Mouse (Mus musculus) heart, embryonic 16.5 days (tissue): ENCODE data around the gene Tcf19. TPM values are rescaled to one million over a fixed set of nuclear protein-coding genes. Genes with fewer than 3 reads are reported as not detected.

Experiments
- ATAC-seq: fragments of 200-750 bp; cut with Nextera tagmentation; replicated peaks from 2 replicates; pipeline ENCODE4 v1.8.0; 2017; ENCODE audit warnings: moderate number of reproducible peaks; ENCODE audit not compliant: insufficient read depth, low FRiP score; ENCODE audit errors: extremely low read depth
- H3K27ac ChIP-seq: fragments of 300-500 bp; sonication (generic); 2 replicates; pipeline ENCODE4 v1.5.1; 2014; ENCODE audit warnings: mild to moderate bottlenecking, low read length, control low read depth, moderate library complexity
- H3K27me3 ChIP-seq: fragments of 300-500 bp; sonication (generic); 2 replicates; pipeline ENCODE4 v1.6.1; 2014; ENCODE audit warnings: low read length, mixed read lengths; ENCODE audit not compliant: control insufficient read depth, insufficient read depth
- H3K36me3 ChIP-seq: fragments of 300-500 bp; sonication (generic); 2 replicates; pipeline ENCODE4 v1.6.1; 2014; ENCODE audit not compliant: control insufficient read depth, insufficient read depth
- H3K4me1 ChIP-seq: fragments of 300-500 bp; sonication (generic); 2 replicates; pipeline ENCODE4 v1.6.1; 2014; ENCODE audit warnings: low read length, mixed read lengths; ENCODE audit not compliant: control insufficient read depth, insufficient read depth
- H3K4me2 ChIP-seq: fragments of 300-500 bp; sonication (generic); 2 replicates; pipeline ENCODE4 v1.6.1; 2014; ENCODE audit warnings: low read depth, mild to moderate bottlenecking, control low read depth, low read length
- H3K4me3 ChIP-seq: fragments of 300-500 bp; sonication (generic); 2 replicates; pipeline ENCODE4 v1.5.1; 2014; ENCODE audit warnings: mild to moderate bottlenecking, control low read depth, low read length
- H3K9ac ChIP-seq: fragments of 300-500 bp; sonication (generic); 2 replicates; pipeline ENCODE4 v1.6.1; 2014; ENCODE audit warnings: low read length, control low read depth
- H3K9me3 ChIP-seq: fragments of 300-500 bp; sonication (generic); replicated peaks from 2 replicates; pipeline ENCODE4 v1.6.1; 2016; ENCODE audit warnings: low read length; ENCODE audit not compliant: control insufficient read depth
- WGBS: fragments of 180-500 bp; shearing (Covaris S2); extraction: QIAGEN DNeasy Blood & Tissue Kit; methylation state at CpG from one replicate; pipeline ENCODE4 v1.1.7; 2014; 5-methylcytosine and 5-hydroxymethylcytosine counted together
- polyA plus RNA-seq: library from polyadenylated mRNA; unstranded; fragments of >200 nt; fragmentation: Nextera tagmentation; extraction: Ambion mirVana; gene quantifications from 2 replicates; pipeline ENCODE4 v1.2.1, GENCODE M21; 2015

The Tcf19 gene
- polyA plus RNA-seq, 1 experiment from 2014 or later = 60.3 TPM

- no peaks in the 10 kb centered on the region for H3K9me3 ChIP-seq
- no peak for ATAC-seq
- no peak overlapping the region for H3K4me3 ChIP-seq
- H3K27me3 ChIP-seq = no peaks in the 10 kb centered on the region
- no peak overlapping the region for H3K4me2 ChIP-seq
- 53% methylated on average over 10 of the region's 10 CpGs for WGBS
- H3K36me3 ChIP-seq = no peaks in the 10 kb centered on the region
- peaks cover 2% of the 10 kb centered on the region; the same call in 1 of the 2 replicates for H3K4me1 ChIP-seq
- no peak overlapping the region for H3K27ac ChIP-seq
- H3K9ac ChIP-seq = no peak overlapping the region
Observed at GRCm38 (mm10) chr17:35539540-35539939, 22.9 kb upstream of the Tcf19 start.

GRCm38 (mm10) chr17:35538476-35538875 is 21.9 kb upstream of the Tcf19 start:
- no peak overlapping the region for H3K27ac ChIP-seq
- no peak overlapping the region for H3K4me2 ChIP-seq
- H3K4me1 ChIP-seq = no peaks in the 10 kb centered on the region
- ATAC-seq = no peak
- no peaks in the 10 kb centered on the region for H3K36me3 ChIP-seq
- H3K9ac ChIP-seq = no peak overlapping the region
- no peaks in the 10 kb centered on the region; the same call in 1 of the 2 replicates for H3K27me3 ChIP-seq
- no peak overlapping the region for H3K4me3 ChIP-seq
- WGBS = 80% methylated on average over 1 of the region's 1 CpGs
- no peaks in the 10 kb centered on the region for H3K9me3 ChIP-seq

GRCm38 (mm10) chr17:35537421-35537820 is 20.8 kb upstream of the Tcf19 start:
- no peak overlapping the region for H3K4me2 ChIP-seq
- H3K27me3 ChIP-seq = no peaks in the 10 kb centered on the region; the same call in 1 of the 2 replicates
- H3K9me3 ChIP-seq = no peaks in the 10 kb centered on the region
- no peaks in the 10 kb centered on the region for H3K36me3 ChIP-seq
- H3K27ac ChIP-seq = no peak overlapping the region
- no peak overlapping the region for H3K9ac ChIP-seq
- no peaks in the 10 kb centered on the region for H3K4me1 ChIP-seq
- 78% methylated on average over 4 of the region's 4 CpGs for WGBS
- no peak overlapping the region for H3K4me3 ChIP-seq
- ATAC-seq = no peak

- Histone ChIP-seq H3K9ac (no peak overlapping the region), H3K27me3 (no peaks in the 10 kb centered on the region; the same call in 1 of the 2 replicates), H3K4me3 (no peak overlapping the region), H3K9me3 (no peaks in the 10 kb centered on the region), H3K4me1 (no peaks in the 10 kb centered on the region), H3K36me3 (peaks cover 3% of the 10 kb centered on the region), H3K4me2 (no peak overlapping the region), H3K27ac (no peak overlapping the region)
- peak; percentile 58; the same call in 1 of the 2 replicates for ATAC-seq
- WGBS = 9% methylated on average over 6 of the region's 6 CpGs
Observed at GRCm38 (mm10) chr17:35534343-35534742, 17.7 kb upstream of the Tcf19 start.

GRCm38 (mm10) chr17:35532901-35533300 is 16.3 kb upstream of the Tcf19 start, which contains the start of gene Psors1c2:
Gene Psors1c2, plus strand, starts transcription at chr17:35533201.
- Histone ChIP-seq H3K36me3 (peaks cover 11% of the 10 kb centered on the region), H3K9ac (no peak within 1 kb of the TSS), H3K4me3 (no peak within 1 kb of the TSS), H3K4me2 (no peak within 1 kb of the TSS), H3K27ac (no peak within 1 kb of the TSS), H3K4me1 (no peaks in the 10 kb centered on the region), H3K9me3 (no peaks in the 10 kb centered on the region), H3K27me3 (no peaks in the 10 kb centered on the region; the same call in 1 of the 2 replicates)
- no peak for ATAC-seq
- 16% methylated on average over 7 of the region's 7 CpGs for WGBS

- Histone ChIP-seq H3K36me3 (peaks cover 11% of the 10 kb centered on the region), H3K27ac (no peak overlapping the region), H3K9ac (no peak overlapping the region), H3K4me3 (no peak overlapping the region), H3K9me3 (no peaks in the 10 kb centered on the region), H3K4me2 (no peak overlapping the region), H3K27me3 (no peaks in the 10 kb centered on the region; the same call in 1 of the 2 replicates), H3K4me1 (no peaks in the 10 kb centered on the region)
- 2% methylated on average over 3 of the region's 3 CpGs for WGBS
- ATAC-seq = no peak
Observed at GRCm38 (mm10) chr17:35532360-35532759, 15.7 kb upstream of the Tcf19 start.

GRCm38 (mm10) chr17:35526644-35527043 is 10.0 kb upstream of the Tcf19 start:
- no peaks in the 10 kb centered on the region for H3K27me3 ChIP-seq
- H3K27ac ChIP-seq = no peak overlapping the region
- no peaks in the 10 kb centered on the region for H3K9me3 ChIP-seq
- 0 out of 2 replicates have a peak, but pooled peaks have one; percentile 35 for ATAC-seq
- no peak overlapping the region for H3K4me3 ChIP-seq
- no peak overlapping the region for H3K9ac ChIP-seq
- peaks cover 13% of the 10 kb centered on the region for H3K36me3 ChIP-seq
- WGBS = 59% methylated on average over 8 of the region's 8 CpGs
- no peak overlapping the region for H3K4me2 ChIP-seq
- H3K4me1 ChIP-seq = no peaks in the 10 kb centered on the region

- no peak for ATAC-seq
- Histone ChIP-seq H3K36me3 (peaks cover 10% of the 10 kb centered on the region), H3K4me1 (no peaks in the 10 kb centered on the region), H3K27me3 (no peaks in the 10 kb centered on the region), H3K4me2 (no peak overlapping the region), H3K4me3 (no peak overlapping the region), H3K9ac (no peak overlapping the region), H3K27ac (no peak overlapping the region), H3K9me3 (no peaks in the 10 kb centered on the region)
- WGBS = 85% methylated on average over 9 of the region's 9 CpGs
Observed at GRCm38 (mm10) chr17:35524354-35524753, 7.7 kb upstream of the Tcf19 start.

GRCm38 (mm10) chr17:35517526-35517925 is 902 bp upstream of the Tcf19 start:
- H3K4me2 ChIP-seq = peak overlapping the region; percentile 92
- H3K4me1 ChIP-seq = peaks cover 25% of the 10 kb centered on the region
- H3K27ac ChIP-seq = peak overlapping the region; percentile 5
- WGBS = 9% methylated on average over 12 of the region's 12 CpGs
- H3K27me3 ChIP-seq = no peaks in the 10 kb centered on the region
- peaks cover 4% of the 10 kb centered on the region for H3K36me3 ChIP-seq
- H3K9me3 ChIP-seq = no peaks in the 10 kb centered on the region
- peak overlapping the region; percentile 79 for H3K4me3 ChIP-seq
- peak overlapping the region; percentile 65 for H3K9ac ChIP-seq
- ATAC-seq = no peak
